Mouse (Mus musculus): ENCODE results near the gene Lce1k. TPM values are rescaled to one million over a fixed set of nuclear protein-coding genes. Genes with fewer than 3 reads are reported as not detected.
"Not testable (repeated sequence)": the region's sequence is repeated elsewhere in the genome, so short reads cannot be mapped to it uniquely, and the experiment has no call there.

Gene Lce1k
- total RNA-seq (2021): not detected
- long read RNA-seq, experiment 1: 0 reads
- long read RNA-seq, experiment 2: 0 reads

GRCm38 (mm10) chr3:92807791-92808190 lies at the start of gene Lce1k:
Gene Lce1k (minus strand): TSS chr3:92807891.
- no peak within 1 kb of the TSS for H3K4me3 ChIP-seq
- no peak for TF ChIP-seq CTCF (IDR thresholded peaks at IDR 0.05)
- no peak within 1 kb of the TSS for H3K27ac ChIP-seq
- DNase-seq (ENCODE audit: extremely low spot score in 1 of 2, low spot score in 2 of 2): no peak
- intact Hi-C loops (cut with DNase I): no loop called here

- intact Hi-C loops (cut with DNase I): no loop called here
- H3K27ac ChIP-seq: no peak within 1 kb of the TSS
- TF ChIP-seq CTCF (IDR thresholded peaks at IDR 0.05): no peak
- DNase-seq (ENCODE audit: extremely low spot score in 1 of 2, low spot score in 2 of 2): no peak
- H3K4me3 ChIP-seq: no peak within 1 kb of the TSS
These were observed 43.5 kb upstream of the Lce1k start, which contains the start of gene Lce1l for GRCm38 (mm10) chr3:92851186-92851585. Gene Lce1l (minus strand): TSS chr3:92851286.

GRCm38 (mm10) chr3:92827108-92827507 lies 19.4 kb upstream of the Lce1k start, which contains the start of gene Kprp:
Gene Kprp (minus strand): TSS chr3:92827247.
- TF ChIP-seq CTCF (IDR thresholded peaks at IDR 0.05): no peak
- Histone ChIP-seq H3K27ac (no peak within 1 kb of the TSS), H3K4me3 (no peak within 1 kb of the TSS)
- no peak for DNase-seq (ENCODE audit: extremely low spot score in 1 of 2, low spot score in 2 of 2)
- intact Hi-C loops (cut with DNase I): no loop called here

GRCm38 (mm10) chr3:92825808-92826207 lies 18.1 kb upstream of the Lce1k start:
- H3K27ac ChIP-seq: no peak overlapping the region
- peak; percentile 23 for TF ChIP-seq CTCF (IDR thresholded peaks at IDR 0.05)
- DNase-seq (ENCODE audit: extremely low spot score in 1 of 2, low spot score in 2 of 2): no peak
- intact Hi-C loops (cut with DNase I): loop anchor here (2.0 kb wide), 1 partner anchor 77 kb away; no protein-coding TSS in a partner anchor
- no peak overlapping the region for H3K4me3 ChIP-seq

- intact Hi-C loops (cut with DNase I); H3K4me3 ChIP-seq; H3K27ac ChIP-seq; DNase-seq (ENCODE audit: extremely low spot score in 1 of 2, low spot score in 2 of 2): not testable (repeated sequence)
These were observed 8.3 kb upstream of the Lce1k start for GRCm38 (mm10) chr3:92816036-92816435.

- H3K27ac ChIP-seq: no peak overlapping the region
- no peak overlapping the region for H3K4me3 ChIP-seq
- no peak for DNase-seq (ENCODE audit: extremely low spot score in 1 of 2, low spot score in 2 of 2)
These were observed 7.9 kb upstream of the Lce1k start for GRCm38 (mm10) chr3:92815581-92815980.

GRCm38 (mm10) chr3:92790414-92790813 lies 17.3 kb downstream of the Lce1k start, which contains the start of gene Lce1j:
Gene Lce1j (minus strand): TSS chr3:92790514.
- intact Hi-C loops (cut with DNase I): no loop called here
- H3K27ac ChIP-seq: no peak within 1 kb of the TSS
- H3K4me3 ChIP-seq: no peak within 1 kb of the TSS
- DNase-seq (ENCODE audit: extremely low spot score in 1 of 2, low spot score in 2 of 2): no peak
- TF ChIP-seq CTCF (IDR thresholded peaks at IDR 0.05): no peak

More at GRCm38 (mm10) chr3:92815581-92815980, 7.9 kb upstream of the Lce1k start:
- TF ChIP-seq CTCF (IDR thresholded peaks at IDR 0.05): no peak
- intact Hi-C loops (cut with DNase I): no loop called here

GRCm38 (mm10) chr3:92778799-92779198 lies 28.9 kb downstream of the Lce1k start, which contains the start of gene Lce1i:
Gene Lce1i (minus strand): TSS chr3:92778899.
- Histone ChIP-seq H3K4me3 (no peak within 1 kb of the TSS), H3K27ac (no peak within 1 kb of the TSS)
- intact Hi-C loops (cut with DNase I): no loop called here
- TF ChIP-seq CTCF (IDR thresholded peaks at IDR 0.05): no peak
- no peak for DNase-seq (ENCODE audit: extremely low spot score in 1 of 2, low spot score in 2 of 2)

GRCm38 (mm10) chr3:92771573-92771972 lies 36.1 kb downstream of the Lce1k start:
- intact Hi-C loops (cut with DNase I): loop anchor here (5.0 kb wide), 1 partner anchor 619 kb away; no protein-coding TSS in a partner anchor
- no peak overlapping the region for H3K27ac ChIP-seq
- no peak overlapping the region for H3K4me3 ChIP-seq
- DNase-seq (ENCODE audit: extremely low spot score in 1 of 2, low spot score in 2 of 2): no peak
- peak; percentile 51 for TF ChIP-seq CTCF (IDR thresholded peaks at IDR 0.05)

GRCm38 (mm10) chr3:92764965-92765364 lies 42.7 kb downstream of the Lce1k start, which contains the start of gene Lce1h:
Gene Lce1h (minus strand): TSS chr3:92765065.
- H3K4me3 ChIP-seq: no peak within 1 kb of the TSS
- intact Hi-C loops (cut with DNase I): no loop called here
- no peak within 1 kb of the TSS for H3K27ac ChIP-seq
- TF ChIP-seq CTCF (IDR thresholded peaks at IDR 0.05): no peak
- DNase-seq (ENCODE audit: extremely low spot score in 1 of 2, low spot score in 2 of 2): no peak

Other genes with a start within 250 kb of the Lce1k start
- not detected for gene Ivl, start 234.2 kb downstream of the Lce1k start, total RNA-seq (2021)
- gene Smcp, start 218.9 kb downstream of the Lce1k start, total RNA-seq (2021): not detected
- not detected for gene 2210017I01Rik, start 200.4 kb downstream of the Lce1k start, total RNA-seq (2021)
- gene Lce6a, start 186.2 kb downstream of the Lce1k start, total RNA-seq (2021): not detected
- not detected for gene Lce1a1, start 159.6 kb downstream of the Lce1k start, total RNA-seq (2021)
- gene Lce1b, start 151.0 kb downstream of the Lce1k start, total RNA-seq (2021): not detected
- not detected for gene Lce1a2, start 137.6 kb downstream of the Lce1k start, total RNA-seq (2021)
- gene Lce1c, start 128.6 kb downstream of the Lce1k start, total RNA-seq (2021): not detected
- gene Lce1d, start 120.7 kb downstream of the Lce1k start, total RNA-seq (2021): not detected
- not detected for gene Lce1e, start 98.8 kb downstream of the Lce1k start, total RNA-seq (2021)
- not detected for gene Lce1f, start 87.5 kb downstream of the Lce1k start, total RNA-seq (2021)
- not detected for gene Gm38119, start 68.8 kb downstream of the Lce1k start, total RNA-seq (2021)
- gene Lce1g, start 55.6 kb downstream of the Lce1k start, total RNA-seq (2021): not detected
- gene Lce1h, start 42.8 kb downstream of the Lce1k start, total RNA-seq (2021): not detected
- gene Lce1i, start 29.0 kb downstream of the Lce1k start, total RNA-seq (2021): not detected
- gene Lce1j, start 17.4 kb downstream of the Lce1k start, total RNA-seq (2021): not detected
- gene Kprp, start 19.4 kb upstream of the Lce1k start, total RNA-seq (2021): not detected
- gene Lce1l, start 43.4 kb upstream of the Lce1k start, total RNA-seq (2021): not detected
- gene 2310050C09Rik, start 62.3 kb upstream of the Lce1k start, total RNA-seq (2021): not detected
- not detected for gene Lce3a, start 118.3 kb upstream of the Lce1k start, total RNA-seq (2021)
- not detected for gene Lce3b, start 125.1 kb upstream of the Lce1k start, total RNA-seq (2021)
- gene Lce3c, start 136.6 kb upstream of the Lce1k start, total RNA-seq (2021): not detected
- gene Lce3d, start 149.5 kb upstream of the Lce1k start, total RNA-seq (2021): not detected
- gene Lce3e, start 159.2 kb upstream of the Lce1k start, total RNA-seq (2021): not detected
- gene Lce3f, start 184.3 kb upstream of the Lce1k start, total RNA-seq (2021): not detected
- gene Crct1, start 207.8 kb upstream of the Lce1k start, total RNA-seq (2021): not detected
- not detected for gene Lce1m, start 211.2 kb upstream of the Lce1k start, total RNA-seq (2021)